Mouse (Mus musculus) heart, adult 2 months (tissue): ENCODE measurements around the gene Gtpbp2.

Source experiments
- CTCF ChIP-seq: fragments of 200-600 bp; IDR thresholded peaks from 2 replicates; pipeline ENCODE4 v1.8.1; 2022; ENCODE audit warnings: antibody characterized with exemption, mild to moderate bottlenecking, moderate library complexity
- EP300 ChIP-seq: fragments of 200-500 bp; IDR thresholded peaks from 2 replicates; pipeline ENCODE4 v1.6.1; 2011; ENCODE audit warnings: low read depth, low read length, control low read depth; ENCODE audit not compliant: insufficient read depth
- POLR2A ChIP-seq: fragments of 200-500 bp; IDR thresholded peaks from 2 replicates; pipeline ENCODE4 v1.6.1; 2011; ENCODE audit warnings: mild to moderate bottlenecking, low read depth, low read length, control low read depth; ENCODE audit not compliant: insufficient read depth

- no peak for TF ChIP-seq CTCF
- TF ChIP-seq POLR2A = peak; percentile 100
- 0 out of 2 replicates have a peak, but pooled peaks have one; percentile 74 for TF ChIP-seq EP300
These were observed 7.7 kb upstream of the Gtpbp2 start, which contains the start of gene Mad2l1bp for GRCm38 (mm10) chr17:46152847-46153782.
